Mouse (Mus musculus): ENCODE measurements at regions not wholly inside any gene's neighbourhood (a gene's known extent, or its start where the extent isn't known, plus 50 kb on each side); places are given as distances from the start of the nearest gene placed in this dataset.
A peak's percentile ranks its signal among the peaks of the same experiment; 100 is the strongest.

DNA sequence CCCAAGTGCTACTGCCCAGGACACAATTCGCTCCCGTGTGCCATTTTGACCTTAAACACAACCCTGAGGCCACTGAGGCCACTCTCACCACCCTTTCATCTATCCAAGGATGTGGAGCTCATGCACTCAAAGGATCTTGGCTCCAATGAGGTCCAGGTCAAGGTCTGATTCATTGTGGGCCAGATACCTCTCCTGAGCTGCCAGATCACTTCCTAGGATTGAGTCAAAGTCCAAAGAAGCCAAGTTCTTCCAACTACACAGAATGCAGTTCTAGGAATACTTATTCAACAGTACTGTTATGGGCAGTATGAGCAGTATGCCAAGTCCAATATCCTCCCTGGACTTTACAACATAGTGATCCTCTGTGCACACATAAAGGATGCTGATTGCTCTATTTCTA is 304.9 kb downstream of the Inhba start:
- DNase-seq: peak; percentile 33

GRCm38 (mm10) chr13:16317412-16317811 is 305.8 kb downstream of the Inhba start:
- no peak for DNase-seq

- no peak for DNase-seq
Observed at GRCm38 (mm10) chr13:16320392-16320791, 308.7 kb downstream of the Inhba start.

DNA sequence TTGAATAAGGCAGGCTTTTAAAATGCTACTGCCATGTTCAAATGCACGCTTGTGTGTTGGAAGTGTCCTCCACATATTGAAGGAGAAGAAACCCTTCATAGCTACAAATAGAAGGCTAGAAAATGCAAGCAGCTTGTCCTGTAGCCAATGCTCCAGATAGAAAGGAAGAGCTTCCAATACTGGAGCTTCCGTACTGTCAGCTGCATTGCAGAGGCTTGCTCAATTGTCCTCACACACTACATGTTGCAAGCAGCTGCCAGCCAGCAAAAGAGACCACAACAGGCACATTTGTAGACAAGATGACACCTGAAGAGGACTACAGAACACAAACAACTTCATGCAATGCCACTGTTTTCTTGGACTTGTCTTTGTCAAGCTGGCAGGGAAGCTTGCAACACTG is 314.0 kb downstream of the Inhba start:
- no peak for DNase-seq

DNA sequence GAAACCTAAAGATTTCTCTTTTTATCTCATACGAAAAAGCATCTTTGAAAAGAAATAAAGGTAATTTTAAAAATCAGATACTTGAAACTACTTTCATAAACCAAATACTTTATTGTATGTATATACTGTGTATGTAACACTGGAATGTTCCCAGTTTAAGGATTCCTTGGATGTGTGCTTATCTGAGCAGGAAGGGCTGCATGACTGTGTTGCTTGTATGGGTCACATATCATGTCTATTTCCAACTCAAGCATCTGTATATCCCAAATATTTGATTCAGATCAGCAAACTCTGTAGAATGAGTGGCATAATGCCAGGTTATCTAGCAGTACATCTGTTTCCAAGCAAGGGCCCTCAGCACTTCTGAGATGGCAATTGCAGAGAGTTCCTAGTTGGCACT is 330.1 kb downstream of the Inhba start:
- no peak for DNase-seq

GRCm38 (mm10) chr13:16342171-16342570 is 330.5 kb downstream of the Inhba start:
- peak; percentile 18 for DNase-seq

GRCm38 (mm10) chr13:16343280-16343945 is 331.8 kb downstream of the Inhba start:
- DNase-seq: peak; percentile 1

DNA sequence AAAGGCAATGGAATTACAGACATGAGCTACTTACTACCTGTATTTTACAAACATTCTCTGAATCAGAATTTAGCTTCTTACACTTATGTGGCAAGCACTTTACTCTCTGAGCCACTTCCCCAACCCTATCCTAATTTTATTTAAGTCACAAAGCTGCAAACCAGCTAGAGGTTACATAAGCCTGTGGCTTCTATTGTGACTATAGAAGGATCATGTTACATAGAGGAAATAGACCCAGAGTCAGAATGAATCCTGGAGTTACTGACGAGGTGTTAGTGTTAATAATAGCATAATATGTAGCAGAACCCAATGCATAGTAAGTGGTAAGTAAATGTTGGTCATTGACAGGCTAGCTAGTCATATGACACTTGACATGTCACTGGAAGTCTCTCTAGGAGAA is 337.7 kb downstream of the Inhba start:
- DNase-seq: no peak

DNA sequence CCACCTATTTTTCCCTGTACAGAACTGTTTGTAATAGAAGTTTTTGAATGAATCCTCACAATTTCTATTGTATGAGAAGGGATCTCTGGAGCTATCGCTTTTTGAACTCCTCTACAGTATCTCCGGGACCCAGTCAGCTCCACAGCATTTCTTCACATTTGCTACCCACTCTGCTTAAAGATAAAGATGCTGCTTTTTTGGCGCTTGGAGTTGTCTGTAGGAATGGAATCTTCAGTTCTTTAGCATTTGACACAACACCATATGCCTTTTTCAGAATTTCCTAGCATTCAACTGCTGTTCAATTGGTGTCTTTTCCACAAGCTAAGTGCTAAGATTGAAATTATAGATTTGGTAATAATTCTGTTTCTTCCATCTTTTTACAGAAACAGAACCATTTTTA is 338.4 kb downstream of the Inhba start:
- no peak for DNase-seq

DNA sequence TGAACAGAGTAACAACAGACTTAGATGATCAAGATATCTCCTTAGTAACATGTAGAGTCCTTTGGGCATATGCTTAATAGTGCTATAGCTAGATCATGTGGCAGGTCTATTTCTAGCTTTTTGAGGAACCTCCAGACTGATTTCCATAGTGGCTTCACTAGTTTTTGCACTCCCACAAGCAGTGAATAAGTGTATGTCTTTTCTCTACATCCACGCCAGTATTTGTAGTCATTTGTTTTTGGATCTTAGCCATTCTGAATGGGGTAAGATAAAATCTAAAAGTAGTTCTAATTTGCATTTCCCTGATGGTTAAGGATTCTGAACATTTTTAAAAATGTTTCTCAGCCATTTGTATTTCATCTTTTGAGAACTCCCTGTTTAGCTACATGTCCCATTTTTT is 343.7 kb downstream of the Inhba start:
- no peak for DNase-seq

DNA sequence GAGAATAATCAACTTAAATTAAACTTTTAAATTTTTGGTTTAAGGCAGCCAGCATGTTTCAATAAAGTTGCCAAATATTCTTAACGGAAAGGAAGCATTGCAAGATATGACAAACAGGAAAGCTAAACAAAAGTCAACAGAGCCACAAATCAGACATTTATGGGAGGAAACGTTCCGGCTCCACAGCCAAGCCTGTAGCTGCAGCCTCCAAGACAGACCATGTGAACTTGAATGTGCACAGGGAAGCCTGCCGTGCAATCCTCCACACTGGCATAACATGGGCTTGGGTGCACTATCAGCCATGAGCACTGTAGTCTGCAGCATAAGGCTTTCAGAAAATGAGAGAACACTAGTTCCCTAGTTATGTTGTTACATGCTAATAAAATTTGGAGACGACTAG is 367.8 kb downstream of the Inhba start:
- no peak for DNase-seq

GRCm38 (mm10) chr13:16379949-16380348 is 368.3 kb downstream of the Inhba start:
- DNase-seq: no peak

DNA sequence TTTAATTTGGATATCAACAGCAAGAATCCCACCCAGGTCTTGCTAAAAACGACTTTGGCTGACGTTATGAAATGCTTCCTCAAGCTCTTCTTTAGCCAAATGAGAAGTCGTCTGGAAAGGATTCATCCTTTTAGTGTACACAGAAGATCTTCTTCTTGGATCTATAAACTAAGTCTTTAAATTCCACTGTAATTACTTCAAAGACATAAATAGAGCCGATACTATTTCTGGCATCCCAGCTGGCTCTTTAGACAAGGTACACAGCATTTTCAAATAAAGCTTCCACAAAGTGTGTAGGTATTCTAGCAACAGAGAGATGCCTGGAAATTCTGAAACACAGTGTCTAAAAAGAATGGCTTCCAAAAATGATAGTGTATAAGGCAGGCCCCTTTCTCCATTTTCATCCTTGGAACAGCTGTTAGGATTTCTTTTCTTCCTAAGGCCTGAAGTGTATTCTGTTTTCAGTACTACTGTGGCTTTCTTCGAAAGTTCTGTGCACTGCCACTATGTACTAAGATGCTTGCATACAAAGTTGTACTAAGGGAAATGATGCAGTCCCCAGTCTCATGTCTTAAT is 371.4 kb downstream of the Inhba start:
- DNase-seq: no peak

- DNase-seq: no peak
Observed at GRCm38 (mm10) chr13:16416356-16417019, 404.8 kb downstream of the Inhba start.

DNA sequence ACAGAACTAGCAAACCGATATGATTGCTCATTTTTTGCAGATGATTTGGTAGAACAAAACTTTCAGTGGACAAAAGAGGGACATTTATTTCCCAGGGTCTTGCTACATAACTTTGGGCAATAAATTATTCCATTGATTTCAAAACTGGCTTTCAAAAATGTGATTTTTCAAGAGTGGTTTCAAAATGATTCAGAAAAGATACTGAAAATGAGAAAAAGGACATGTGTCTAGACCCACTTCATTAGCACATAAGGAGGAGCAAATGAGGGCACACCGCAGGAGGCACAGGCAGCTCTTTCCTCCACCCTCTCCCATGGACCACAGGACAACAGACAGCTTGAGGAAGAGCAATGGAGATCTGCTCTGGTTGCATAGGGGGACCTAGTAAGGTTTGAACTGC is 412.5 kb downstream of the Inhba start:
- no peak for DNase-seq

- no peak for DNase-seq
Observed at GRCm38 (mm10) chr13:16435436-16435835, 423.8 kb downstream of the Inhba start.

DNA sequence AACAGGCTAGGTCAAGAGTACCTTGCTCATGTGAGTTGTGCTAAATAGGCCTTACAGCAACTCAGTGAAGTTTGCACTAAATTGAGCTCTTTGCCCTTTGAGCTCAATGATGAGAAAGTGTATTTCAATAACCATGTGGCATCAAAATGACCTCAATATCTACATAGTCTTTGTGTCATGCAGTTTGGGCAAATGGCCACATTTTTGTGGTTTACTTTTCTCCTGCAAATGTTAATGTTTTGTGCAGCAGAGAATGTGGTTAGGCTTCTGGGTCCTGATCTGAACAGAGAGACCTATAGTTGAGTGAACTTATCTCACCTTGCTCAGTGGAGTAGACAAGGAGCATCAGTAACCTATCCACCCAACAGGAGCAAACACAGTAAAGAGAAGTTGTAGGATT is 441.6 kb downstream of the Inhba start:
- DNase-seq: no peak

GRCm38 (mm10) chr13:16459743-16460142 is 448.1 kb downstream of the Inhba start:
- no peak for DNase-seq

- no peak for DNase-seq
Observed at GRCm38 (mm10) chr13:16461681-16462080, 450.0 kb downstream of the Inhba start.

GRCm38 (mm10) chr13:16464823-16465222 is 453.2 kb downstream of the Inhba start:
- no peak for DNase-seq

DNA sequence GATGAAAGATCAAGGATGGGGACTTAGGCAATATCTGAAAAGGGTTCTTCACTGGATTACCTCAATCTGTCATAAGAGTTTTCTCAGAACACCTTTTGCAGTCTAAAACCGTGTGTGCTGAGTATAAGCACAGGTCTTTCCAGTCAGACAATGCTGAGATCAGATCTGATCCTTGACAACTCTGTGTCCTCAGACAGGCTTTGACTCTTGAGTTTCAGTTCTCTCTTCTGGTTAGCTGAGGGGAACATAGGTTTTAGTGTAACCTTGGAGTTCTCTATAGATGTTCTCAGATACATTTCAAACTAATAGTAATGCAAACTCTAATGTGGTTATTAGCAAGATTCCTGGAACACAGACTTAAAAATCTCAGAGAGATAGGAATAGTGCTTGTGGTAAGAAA is 453.7 kb downstream of the Inhba start:
- no peak for DNase-seq

GRCm38 (mm10) chr13:16465812-16466211 is 454.2 kb downstream of the Inhba start:
- DNase-seq: no peak

DNA sequence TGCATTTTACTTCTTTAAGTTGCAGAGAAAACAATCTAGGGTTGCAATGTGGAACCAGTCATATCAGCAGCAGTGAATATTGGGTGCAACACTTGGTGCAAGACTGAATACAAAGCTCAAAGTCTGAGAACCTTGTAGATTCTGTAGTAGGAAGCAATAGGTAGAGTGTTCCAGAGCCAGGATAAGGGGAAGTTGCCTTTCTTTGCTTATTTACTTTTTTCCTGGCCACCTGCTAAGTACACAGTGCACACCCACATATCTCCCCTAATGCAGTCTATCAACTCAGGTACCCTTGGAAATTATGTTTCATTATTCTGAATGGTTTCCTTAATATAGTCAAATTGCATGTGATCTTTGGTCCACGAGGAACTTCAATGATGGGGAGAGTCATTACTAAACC is 464.9 kb downstream of the Inhba start:
- DNase-seq: no peak

- no peak for DNase-seq
Observed at GRCm38 (mm10) chr13:16487292-16487691, 475.6 kb downstream of the Inhba start.

Data from adrenal gland, adult 8-10 months (tissue).